ENCODE assay signal across 14 mouse cellular contexts in the genomic region with DNA sequence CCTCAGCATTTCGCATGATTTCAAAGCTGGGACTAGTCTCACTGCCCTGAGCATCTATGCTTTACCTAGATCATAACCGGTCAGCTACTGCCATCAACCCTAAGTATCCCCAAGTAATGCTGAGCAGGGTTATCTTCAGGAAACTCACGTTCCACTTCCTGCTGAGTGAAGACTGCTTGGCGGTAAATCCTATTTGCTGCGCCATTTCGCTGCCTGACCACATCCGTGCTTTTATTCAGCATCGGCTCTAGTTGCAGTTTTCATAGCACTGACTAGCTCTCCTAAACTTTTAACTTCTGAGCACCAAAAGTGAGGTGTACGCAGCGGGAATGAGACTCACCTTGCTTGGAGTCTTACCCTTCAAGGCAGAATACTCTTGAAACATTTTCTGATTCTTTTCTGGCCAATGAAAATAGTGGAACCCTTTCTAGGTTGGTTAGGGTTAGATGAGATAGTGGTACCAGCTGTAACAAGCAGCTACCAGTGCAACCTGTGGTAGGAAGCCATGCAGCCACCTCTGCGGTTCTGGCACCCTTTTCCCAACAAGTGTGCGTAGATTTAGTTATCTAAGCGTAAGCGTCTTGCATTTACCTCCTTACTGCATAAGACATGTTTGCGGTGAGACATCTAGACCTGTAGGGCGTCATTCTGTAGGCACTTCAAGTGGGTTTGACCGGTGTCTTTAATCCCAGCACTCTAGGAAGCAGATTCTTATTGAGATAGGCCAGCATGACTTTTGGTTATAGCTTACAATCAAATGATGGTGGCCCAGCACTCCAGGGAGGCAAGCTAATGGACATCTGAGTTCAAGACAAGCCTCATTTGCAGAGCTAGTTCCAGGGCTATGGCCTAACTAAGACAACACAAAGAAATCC. TPM values are rescaled to one million over a fixed set of nuclear protein-coding genes. Genes with fewer than 3 reads are reported as not detected.
DNase-seq lines count a peak whose midpoint lies in the region; ATAC-seq and TF ChIP-seq lines count a peak whose summit lies in the region.
"Had no signal": no experiment of that assay in that cellular context is flagged by ENCODE, and none has a peak within 500 bp of the region (broad histone marks: within the 10 kb centered on the region; RNA-seq: fewer than 3 reads in every experiment).

No protein-coding gene starts in this region.

- H3K36me3 ChIP-seq in liver, embryonic 11.5 days (ENCODE audit: control insufficient read depth, insufficient read depth, low read length), result no peaks in the 10 kb centered on the region
- H3K36me3 ChIP-seq in liver, postnatal 0 days (replicated peaks; ENCODE audit: insufficient read depth, low read length), result no peaks in the 10 kb centered on the region
- H3K36me3 ChIP-seq in E14TG2a.4 (ENCODE audit: insufficient read depth, low read length), result no peaks in the 10 kb centered on the region
- no peaks in the 10 kb centered on the region for H3K36me3 ChIP-seq in midbrain, embryonic 11.5 days (ENCODE audit: control insufficient read depth, insufficient read depth, low read length)
- H3K36me3 ChIP-seq: embryonic facial prominence, embryonic 10.5 days; forebrain, embryonic 15.5 days; heart, embryonic 13.5 days; hindbrain, embryonic 15.5 days; midbrain, embryonic 10.5 days had no signal

- TF ChIP-seq EP300 in liver, postnatal 0 days (IDR thresholded peaks at IDR 0.05; ENCODE audit: low read depth), result no peak

- ATAC-seq in liver, embryonic 11.5 days (replicated peaks; ENCODE audit: low FRiP score), result no peak
- ATAC-seq in liver, postnatal 0 days, result no peak
- no peak for ATAC-seq in midbrain, embryonic 11.5 days (ENCODE audit: low FRiP score)
- ATAC-seq: forebrain, embryonic 15.5 days had no signal

- TF ChIP-seq CTCF in liver, postnatal 0 days (IDR thresholded peaks at IDR 0.05; ENCODE audit: low read depth), result no peak
- no peak for TF ChIP-seq CTCF in E14TG2a.4 (conservative IDR thresholded peaks at IDR 0.05; ENCODE audit: low read length)

- peak overlapping the region; percentile 19; the same call in 1 of the 2 replicates for H3K4me2 ChIP-seq in liver, embryonic 11.5 days
- no peak overlapping the region for H3K4me2 ChIP-seq in liver, postnatal 0 days (ENCODE audit: low read depth, low read length)
- H3K4me2 ChIP-seq in midbrain, embryonic 11.5 days, result no peak overlapping the region
- H3K4me2 ChIP-seq: forebrain, embryonic 15.5 days; heart, embryonic 13.5 days; hindbrain, embryonic 15.5 days had no signal

- no peak for DNase-seq in liver, embryonic 11.5 days (ENCODE audit: low spot score)
- DNase-seq in liver, postnatal 0 days, result no peak
- DNase-seq in forelimb bud, embryonic 11.5 days (ENCODE audit: low read depth, low spot score), result peak; percentile 52
- peak; percentile 46 to 48 for DNase-seq in thymus, postnatal 10 days (ENCODE audit: low spot score in 2 of 2)
- no peak for DNase-seq in ovary, adult 18-20 months (ENCODE audit: low spot score)
- DNase-seq in midbrain, embryonic 11.5 days (ENCODE audit: low spot score, missing footprints), result no peak
- no peak for DNase-seq in urinary bladder, adult 18-20 months (ENCODE audit: low spot score in 2 of 2)
- DNase-seq: lung, adult 18-20 months had no signal

- no peak overlapping the region for H3K9ac ChIP-seq in liver, embryonic 11.5 days (ENCODE audit: low read depth, low read length)
- no peak overlapping the region for H3K9ac ChIP-seq in liver, postnatal 0 days (replicated peaks)
- no peak overlapping the region for H3K9ac ChIP-seq in midbrain, embryonic 11.5 days (ENCODE audit: low read length)
- H3K9ac ChIP-seq: forebrain, embryonic 15.5 days; heart, embryonic 13.5 days; hindbrain, embryonic 15.5 days had no signal

- H3K4me1 ChIP-seq in liver, embryonic 11.5 days (replicated peaks; ENCODE audit: control insufficient read depth, insufficient read depth, low read length), result peaks cover 13% of the 10 kb centered on the region
- H3K4me1 ChIP-seq in liver, postnatal 0 days (ENCODE audit: insufficient read depth), result peaks cover 17% of the 10 kb centered on the region
- peaks cover 34% of the 10 kb centered on the region for H3K4me1 ChIP-seq in E14TG2a.4 (replicated peaks; ENCODE audit: low read depth, low read length)
- H3K4me1 ChIP-seq in midbrain, embryonic 11.5 days (ENCODE audit: control insufficient read depth, insufficient read depth, low read length), result peaks cover 2% of the 10 kb centered on the region

- H3K9me3 ChIP-seq in liver, embryonic 11.5 days (ENCODE audit: control insufficient read depth, low read length), result no peaks in the 10 kb centered on the region
- H3K9me3 ChIP-seq in liver, postnatal 0 days (ENCODE audit: low read length), result no peaks in the 10 kb centered on the region
- H3K9me3 ChIP-seq in E14TG2a.4 (ENCODE audit: low read length), result no peaks in the 10 kb centered on the region
- H3K9me3 ChIP-seq in midbrain, embryonic 11.5 days (ENCODE audit: control insufficient read depth, low read length), result no peaks in the 10 kb centered on the region
- H3K9me3 ChIP-seq: embryonic facial prominence, embryonic 10.5 days; forebrain, embryonic 15.5 days; heart, embryonic 13.5 days; hindbrain, embryonic 15.5 days; midbrain, embryonic 10.5 days had no signal

- 65% methylated on average over 17 of the region's 17 CpGs for WGBS in liver, embryonic 11.5 days
- 60% methylated on average over 17 of the region's 17 CpGs for WGBS in liver, postnatal 0 days (ENCODE audit: insufficient replicate concordance)
- WGBS in midbrain, embryonic 11.5 days, result 91% methylated on average over 17 of the region's 17 CpGs

- H3K27me3 ChIP-seq in liver, embryonic 11.5 days (replicated peaks; ENCODE audit: control insufficient read depth, insufficient read depth, low read length), result no peaks in the 10 kb centered on the region
- no peaks in the 10 kb centered on the region for H3K27me3 ChIP-seq in liver, postnatal 0 days (ENCODE audit: insufficient read depth, low read length)
- no peaks in the 10 kb centered on the region for H3K27me3 ChIP-seq in E14TG2a.4 (ENCODE audit: insufficient read depth, low read length)
- no peaks in the 10 kb centered on the region for H3K27me3 ChIP-seq in midbrain, embryonic 11.5 days (ENCODE audit: control insufficient read depth, insufficient read depth, low read length)
- H3K27me3 ChIP-seq: forebrain, embryonic 15.5 days; heart, embryonic 13.5 days; hindbrain, embryonic 15.5 days had no signal

- H3K27ac ChIP-seq in liver, embryonic 11.5 days (ENCODE audit: low read depth, low read length), result no peak overlapping the region
- no peak overlapping the region for H3K27ac ChIP-seq in liver, postnatal 0 days (ENCODE audit: low read depth)
- H3K27ac ChIP-seq in midbrain, embryonic 11.5 days (ENCODE audit: low read depth, low read length), result no peak overlapping the region
- H3K27ac ChIP-seq: embryonic facial prominence, embryonic 10.5 days; forebrain, embryonic 15.5 days; heart, embryonic 13.5 days; hindbrain, embryonic 15.5 days; midbrain, embryonic 10.5 days had no signal

- no peak overlapping the region for H3K4me3 ChIP-seq in liver, embryonic 11.5 days (ENCODE audit: low read depth, low read length)
- no peak overlapping the region for H3K4me3 ChIP-seq in liver, postnatal 0 days (ENCODE audit: low read depth, low read length)
- H3K4me3 ChIP-seq in E14TG2a.4 (replicated peaks; ENCODE audit: low read length), result peak overlapping the region; percentile 78
- H3K4me3 ChIP-seq in midbrain, embryonic 11.5 days (ENCODE audit: low read depth, low read length), result no peak overlapping the region
- H3K4me3 ChIP-seq: embryonic facial prominence, embryonic 10.5 days; forebrain, embryonic 15.5 days; heart, embryonic 13.5 days; hindbrain, embryonic 15.5 days; midbrain, embryonic 10.5 days had no signal

RNA-seq across cellular contexts. Expression of gene Hist2h2bb, which starts 4.3 kb away (rescaled TPM):
- polyA plus RNA-seq in liver, embryonic 11.5 days (2014; fragmentation: Nextera tagmentation; extraction: Ambion mirVana), result 15.1 and 18.9 TPM in 2 replicates
- polyA plus RNA-seq in liver, postnatal 0 days (2015; fragmentation: Nextera tagmentation; extraction: Ambion mirVana), result 9.4 and 11.0 TPM in 2 replicates
- polyA plus RNA-seq in midbrain, embryonic 11.5 days (2014; fragmentation: Nextera tagmentation; extraction: Ambion mirVana), result 18.3 and 26.8 TPM in 2 replicates

RNA-seq across cellular contexts. Expression of gene Hist2h3b, which starts 5.4 kb away (rescaled TPM):
- polyA plus RNA-seq in liver, embryonic 11.5 days (2014; fragmentation: Nextera tagmentation; extraction: Ambion mirVana), result 45.6 and 60.2 TPM in 2 replicates
- 56.1 and 84.5 TPM in 2 replicates for polyA plus RNA-seq in liver, postnatal 0 days (2015; fragmentation: Nextera tagmentation; extraction: Ambion mirVana)
- 94.4 and 97.1 TPM in 2 replicates for polyA plus RNA-seq in midbrain, embryonic 11.5 days (2014; fragmentation: Nextera tagmentation; extraction: Ambion mirVana)

RNA-seq across cellular contexts. Expression of gene Hist2h4, which starts 10.7 kb away (rescaled TPM):
- 3.5 and 5.0 TPM in 2 replicates for polyA plus RNA-seq in liver, embryonic 11.5 days (2014; fragmentation: Nextera tagmentation; extraction: Ambion mirVana)
- polyA plus RNA-seq in liver, postnatal 0 days (2015; fragmentation: Nextera tagmentation; extraction: Ambion mirVana), result 40.3 and 56.7 TPM in 2 replicates
- polyA plus RNA-seq in midbrain, embryonic 11.5 days (2014; fragmentation: Nextera tagmentation; extraction: Ambion mirVana), result 5.0 and 5.4 TPM in 2 replicates

RNA-seq across cellular contexts. Expression of gene Fcgr1, which starts 19.9 kb away (rescaled TPM):
- polyA plus RNA-seq in liver, embryonic 11.5 days (2014; fragmentation: Nextera tagmentation; extraction: Ambion mirVana), result 4.1 TPM in 2 replicates
- polyA plus RNA-seq in liver, postnatal 0 days (2015; fragmentation: Nextera tagmentation; extraction: Ambion mirVana), result 6.2 and 8.7 TPM in 2 replicates
- 1.7 and 2.1 TPM in 2 replicates for polyA plus RNA-seq in midbrain, embryonic 11.5 days (2014; fragmentation: Nextera tagmentation; extraction: Ambion mirVana)

RNA-seq across cellular contexts. Expression of gene Hist2h3c1, which starts 27.3 kb away (rescaled TPM):
- polyA plus RNA-seq in liver, embryonic 11.5 days (2014; fragmentation: Nextera tagmentation; extraction: Ambion mirVana), result 0.93 and 1.5 TPM in 2 replicates
- 0.78 and 1.5 TPM in 2 replicates for polyA plus RNA-seq in liver, postnatal 0 days (2015; fragmentation: Nextera tagmentation; extraction: Ambion mirVana)
- polyA plus RNA-seq in midbrain, embryonic 11.5 days (2014; fragmentation: Nextera tagmentation; extraction: Ambion mirVana), result 1.1 and 2.7 TPM in 2 replicates

Comparison
In these comparisons a context has a peak if more than half of its experiments do, and no peak if none do; other contexts are left out.
1. DNase-seq: peak in forelimb bud, embryonic 11.5 days (single experiment) and thymus, postnatal 10 days (2 of 2); none in liver, embryonic 11.5 days (single experiment), liver, postnatal 0 days (single experiment), ovary, adult 18-20 months (single experiment), midbrain, embryonic 11.5 days (single experiment) and urinary bladder, adult 18-20 months (0 of 2).